Mouse (Mus musculus): ENCODE measurements around the gene Tmem131l.
A peak's percentile ranks its signal among the peaks of the same experiment; 100 is the strongest.

Gene Tmem131l

GRCm38 (mm10) chr3:84048729-84049175, 8.8 kb upstream of the Tmem131l start:
- peak; percentile 29 to 66 for DNase-seq (ENCODE audit: inconsistent age in 2 of 2, low spot score in 1 of 2)

GRCm38 (mm10) chr3:84046206-84046605, 6.2 kb upstream of the Tmem131l start:
- no peak for DNase-seq (ENCODE audit: inconsistent age in 2 of 2, low spot score in 1 of 2)

GRCm38 (mm10) chr3:84041739-84042138, 1.8 kb upstream of the Tmem131l start:
- DNase-seq (ENCODE audit: inconsistent age in 2 of 2, low spot score in 1 of 2), result no peak

GRCm38 (mm10) chr3:84040476-84041082, 604 bp upstream of the Tmem131l start:
- no peak for DNase-seq (ENCODE audit: inconsistent age in 2 of 2, low spot score in 1 of 2)

- DNase-seq (ENCODE audit: inconsistent age in 2 of 2, low spot score in 1 of 2), result peak; percentile 63 to 84
These were observed 862 bp downstream of the Tmem131l start for GRCm38 (mm10) chr3:84038981-84039645.

GRCm38 (mm10) chr3:84038126-84038525, 1.8 kb downstream of the Tmem131l start:
- DNase-seq (ENCODE audit: inconsistent age in 2 of 2, low spot score in 1 of 2), result no peak

- no peak for DNase-seq (ENCODE audit: inconsistent age in 2 of 2, low spot score in 1 of 2)
These were observed 2.4 kb downstream of the Tmem131l start for GRCm38 (mm10) chr3:84037536-84037935.

- peak in 1 of 2 experiments; percentile 46 for DNase-seq (ENCODE audit: inconsistent age in 2 of 2, low spot score in 1 of 2)
These were observed 3.1 kb downstream of the Tmem131l start for GRCm38 (mm10) chr3:84036866-84037265.

- no peak for DNase-seq (ENCODE audit: inconsistent age in 2 of 2, low spot score in 1 of 2)
These were observed 4.1 kb downstream of the Tmem131l start for GRCm38 (mm10) chr3:84035728-84036364.

GRCm38 (mm10) chr3:84034115-84034780, 5.7 kb downstream of the Tmem131l start:
- no peak for DNase-seq (ENCODE audit: inconsistent age in 2 of 2, low spot score in 1 of 2)

GRCm38 (mm10) chr3:84032933-84033730, 6.8 kb downstream of the Tmem131l start:
- DNase-seq (ENCODE audit: inconsistent age in 2 of 2, low spot score in 1 of 2), result no peak

- DNase-seq (ENCODE audit: inconsistent age in 2 of 2, low spot score in 1 of 2), result no peak
These were observed 7.6 kb downstream of the Tmem131l start for GRCm38 (mm10) chr3:84032419-84032818.

GRCm38 (mm10) chr3:84031216-84031615, 8.8 kb downstream of the Tmem131l start:
- no peak for DNase-seq (ENCODE audit: inconsistent age in 2 of 2, low spot score in 1 of 2)

- DNase-seq (ENCODE audit: inconsistent age in 2 of 2, low spot score in 1 of 2), result no peak
These were observed 11.0 kb downstream of the Tmem131l start for GRCm38 (mm10) chr3:84028968-84029367.

- DNase-seq (ENCODE audit: inconsistent age in 2 of 2, low spot score in 1 of 2), result peak in 1 of 2 experiments; percentile 62
These were observed 12.2 kb downstream of the Tmem131l start for GRCm38 (mm10) chr3:84027691-84028159.

GRCm38 (mm10) chr3:84024512-84025072, 15.4 kb downstream of the Tmem131l start:
- DNase-seq (ENCODE audit: inconsistent age in 2 of 2, low spot score in 1 of 2), result no peak

- DNase-seq (ENCODE audit: inconsistent age in 2 of 2, low spot score in 1 of 2), result no peak
These were observed 17.3 kb downstream of the Tmem131l start for GRCm38 (mm10) chr3:84022723-84023122.

- DNase-seq (ENCODE audit: inconsistent age in 2 of 2, low spot score in 1 of 2), result no peak
These were observed 17.8 kb downstream of the Tmem131l start for GRCm38 (mm10) chr3:84022201-84022584.

GRCm38 (mm10) chr3:84021217-84022200, 18.5 kb downstream of the Tmem131l start:
- no peak for DNase-seq (ENCODE audit: inconsistent age in 2 of 2, low spot score in 1 of 2)

Measured in adrenal gland, adult (tissue).